Mouse (Mus musculus): Measurements from ENCODE around the gene Nrip3. TPM values are rescaled to one million over a fixed set of nuclear protein-coding genes. Genes with fewer than 3 reads are reported as not detected.

Gene Nrip3
- polyA plus RNA-seq, 1 experiment from 2014 or later, result 1.1 TPM

- WGBS, result 93% methylated on average over 8 of the region's 8 CpGs
- Histone ChIP-seq H3K4me1 (ENCODE audit: control insufficient read depth, insufficient read depth, low read length) (no peaks in the 10 kb centered on the region), H3K4me3 (ENCODE audit: low read depth, low read length) (no peak overlapping the region), H3K9ac (ENCODE audit: low read length) (no peak overlapping the region), H3K36me3 (ENCODE audit: control insufficient read depth, insufficient read depth, low read length) (no peaks in the 10 kb centered on the region), H3K9me3 (ENCODE audit: control insufficient read depth, low read length) (no peaks in the 10 kb centered on the region; the same call in 1 of the 2 replicates), H3K27ac (ENCODE audit: low read depth, low read length) (no peak overlapping the region), H3K27me3 (ENCODE audit: control insufficient read depth, insufficient read depth, low read length) (no peaks in the 10 kb centered on the region), H3K4me2 (no peak overlapping the region)
- no peak for DNase-seq (ENCODE audit: low spot score, missing footprints)
- ATAC-seq (ENCODE audit: low FRiP score), result no peak
Observed at GRCm38 (mm10) chr7:109723114-109723513, 58.7 kb downstream of the Nrip3 start.

- Histone ChIP-seq H3K4me3 (ENCODE audit: low read depth, low read length) (no peak overlapping the region), H3K36me3 (ENCODE audit: control insufficient read depth, insufficient read depth, low read length) (no peaks in the 10 kb centered on the region), H3K4me1 (ENCODE audit: control insufficient read depth, insufficient read depth, low read length) (no peaks in the 10 kb centered on the region), H3K27ac (ENCODE audit: low read depth, low read length) (no peak overlapping the region), H3K4me2 (no peak overlapping the region), H3K9me3 (ENCODE audit: control insufficient read depth, low read length) (no peaks in the 10 kb centered on the region; the same call in 1 of the 2 replicates), H3K27me3 (ENCODE audit: control insufficient read depth, insufficient read depth, low read length) (no peaks in the 10 kb centered on the region), H3K9ac (ENCODE audit: low read length) (no peak overlapping the region)
- DNase-seq (ENCODE audit: low spot score, missing footprints), result no peak
- WGBS, result 92% methylated on average over 2 of the region's 2 CpGs
- ATAC-seq (ENCODE audit: low FRiP score), result no peak
Observed at GRCm38 (mm10) chr7:109722618-109723017, 59.2 kb downstream of the Nrip3 start.

GRCm38 (mm10) chr7:109719286-109719685 is 62.5 kb downstream of the Nrip3 start:
- no peaks in the 10 kb centered on the region for H3K36me3 ChIP-seq (ENCODE audit: control insufficient read depth, insufficient read depth, low read length)
- H3K9ac ChIP-seq (ENCODE audit: low read length), result no peak overlapping the region
- no peaks in the 10 kb centered on the region; the same call in 1 of the 2 replicates for H3K9me3 ChIP-seq (ENCODE audit: control insufficient read depth, low read length)
- H3K27me3 ChIP-seq (ENCODE audit: control insufficient read depth, insufficient read depth, low read length), result no peaks in the 10 kb centered on the region
- no peak overlapping the region for H3K4me3 ChIP-seq (ENCODE audit: low read depth, low read length)
- H3K4me2 ChIP-seq, result no peak overlapping the region
- no peak overlapping the region for H3K27ac ChIP-seq (ENCODE audit: low read depth, low read length)
- peak; percentile 89 for DNase-seq (ENCODE audit: low spot score, missing footprints)
- H3K4me1 ChIP-seq (ENCODE audit: control insufficient read depth, insufficient read depth, low read length), result no peaks in the 10 kb centered on the region
- ATAC-seq (ENCODE audit: low FRiP score), result no peak
- WGBS, result 66% methylated on average over 9 of the region's 9 CpGs

GRCm38 (mm10) chr7:109713434-109713982 is 68.3 kb downstream of the Nrip3 start:
- WGBS, result 89% methylated on average over 2 of the region's 2 CpGs
- Histone ChIP-seq H3K27ac (ENCODE audit: low read depth, low read length) (no peak overlapping the region), H3K27me3 (ENCODE audit: control insufficient read depth, insufficient read depth, low read length) (no peaks in the 10 kb centered on the region), H3K4me1 (ENCODE audit: control insufficient read depth, insufficient read depth, low read length) (no peaks in the 10 kb centered on the region), H3K36me3 (ENCODE audit: control insufficient read depth, insufficient read depth, low read length) (0 out of 2 replicates have a peak, but pooled peaks cover 2% of the 10 kb centered on the region), H3K9ac (ENCODE audit: low read length) (no peak overlapping the region), H3K4me2 (no peak overlapping the region), H3K4me3 (ENCODE audit: low read depth, low read length) (no peak overlapping the region), H3K9me3 (ENCODE audit: control insufficient read depth, low read length) (no peaks in the 10 kb centered on the region)
- DNase-seq (ENCODE audit: low spot score, missing footprints), result no peak
- no peak for ATAC-seq (ENCODE audit: low FRiP score)

- no peaks in the 10 kb centered on the region for H3K9me3 ChIP-seq (ENCODE audit: control insufficient read depth, low read length)
- no peak overlapping the region for H3K4me3 ChIP-seq (ENCODE audit: low read depth, low read length)
- no peaks in the 10 kb centered on the region for H3K4me1 ChIP-seq (ENCODE audit: control insufficient read depth, insufficient read depth, low read length)
- H3K4me2 ChIP-seq, result no peak overlapping the region
- 93% methylated on average over 7 of the region's 7 CpGs for WGBS
- no peak overlapping the region for H3K27ac ChIP-seq (ENCODE audit: low read depth, low read length)
- DNase-seq (ENCODE audit: low spot score, missing footprints), result no peak
- no peak overlapping the region for H3K9ac ChIP-seq (ENCODE audit: low read length)
- no peaks in the 10 kb centered on the region for H3K27me3 ChIP-seq (ENCODE audit: control insufficient read depth, insufficient read depth, low read length)
- 0 out of 2 replicates have a peak, but pooled peaks cover 2% of the 10 kb centered on the region for H3K36me3 ChIP-seq (ENCODE audit: control insufficient read depth, insufficient read depth, low read length)
- ATAC-seq (ENCODE audit: low FRiP score), result no peak
Observed at GRCm38 (mm10) chr7:109712198-109712597, 69.6 kb downstream of the Nrip3 start.

GRCm38 (mm10) chr7:109710069-109710468 is 71.8 kb downstream of the Nrip3 start:
- Histone ChIP-seq H3K27ac (ENCODE audit: low read depth, low read length) (no peak overlapping the region), H3K4me2 (no peak overlapping the region), H3K36me3 (ENCODE audit: control insufficient read depth, insufficient read depth, low read length) (0 out of 2 replicates have a peak, but pooled peaks cover 2% of the 10 kb centered on the region), H3K4me3 (ENCODE audit: low read depth, low read length) (no peak overlapping the region), H3K27me3 (ENCODE audit: control insufficient read depth, insufficient read depth, low read length) (no peaks in the 10 kb centered on the region), H3K9ac (ENCODE audit: low read length) (no peak overlapping the region), H3K4me1 (ENCODE audit: control insufficient read depth, insufficient read depth, low read length) (no peaks in the 10 kb centered on the region), H3K9me3 (ENCODE audit: control insufficient read depth, low read length) (no peaks in the 10 kb centered on the region)
- DNase-seq (ENCODE audit: low spot score, missing footprints), result peak; percentile 19
- ATAC-seq (ENCODE audit: low FRiP score), result no peak
- WGBS, result 70% methylated on average over 1 of the region's 1 CpGs

- DNase-seq (ENCODE audit: low spot score, missing footprints) (no peak), ATAC-seq (ENCODE audit: low FRiP score) (no peak)
- no peak overlapping the region for H3K4me3 ChIP-seq (ENCODE audit: low read depth, low read length)
- 73% methylated on average over 3 of the region's 3 CpGs for WGBS
- no peak overlapping the region for H3K9ac ChIP-seq (ENCODE audit: low read length)
- 0 out of 2 replicates have a peak, but pooled peaks cover 2% of the 10 kb centered on the region for H3K36me3 ChIP-seq (ENCODE audit: control insufficient read depth, insufficient read depth, low read length)
- peaks cover 3% of the 10 kb centered on the region; the same call in 1 of the 2 replicates for H3K4me1 ChIP-seq (ENCODE audit: control insufficient read depth, insufficient read depth, low read length)
- H3K27me3 ChIP-seq (ENCODE audit: control insufficient read depth, insufficient read depth, low read length), result no peaks in the 10 kb centered on the region
- no peaks in the 10 kb centered on the region for H3K9me3 ChIP-seq (ENCODE audit: control insufficient read depth, low read length)
- H3K4me2 ChIP-seq, result no peak overlapping the region
- no peak overlapping the region for H3K27ac ChIP-seq (ENCODE audit: low read depth, low read length)
Observed at GRCm38 (mm10) chr7:109708961-109709382, 72.9 kb downstream of the Nrip3 start.

Other genes starting within 250 kb of the Nrip3 start
- gene St5, start 78.4 kb downstream of the Nrip3 start, polyA plus RNA-seq (2014; fragmentation: Nextera tagmentation; extraction: Ambion mirVana), result 37.9 and 41.6 TPM in 2 replicates
- 19.4 and 20.7 TPM in 2 replicates for gene Akip1, start 78.3 kb downstream of the Nrip3 start, polyA plus RNA-seq (2014; fragmentation: Nextera tagmentation; extraction: Ambion mirVana)
- gene BC051019, start 58.2 kb downstream of the Nrip3 start, polyA plus RNA-seq (2014; fragmentation: Nextera tagmentation; extraction: Ambion mirVana), result not detected in 2 replicates
- gene Ascl3, start 50.3 kb downstream of the Nrip3 start, polyA plus RNA-seq (2014; fragmentation: Nextera tagmentation; extraction: Ambion mirVana), result 0.20 TPM in 1 of 2 replicates, not detected in the other
- 63.9 and 69.4 TPM in 2 replicates for gene Tmem9b, start 29.1 kb downstream of the Nrip3 start, polyA plus RNA-seq (2014; fragmentation: Nextera tagmentation; extraction: Ambion mirVana)
- 3.6 and 4.2 TPM in 2 replicates for gene Scube2, start 83.7 kb upstream of the Nrip3 start, polyA plus RNA-seq (2014; fragmentation: Nextera tagmentation; extraction: Ambion mirVana)
- gene Dennd5a, start 178.4 kb upstream of the Nrip3 start, polyA plus RNA-seq (2014; fragmentation: Nextera tagmentation; extraction: Ambion mirVana), result 52.4 and 53.0 TPM in 2 replicates
- 85.6 and 89.5 TPM in 2 replicates for gene Tmem41b, start 204.9 kb upstream of the Nrip3 start, polyA plus RNA-seq (2014; fragmentation: Nextera tagmentation; extraction: Ambion mirVana)
- gene Ipo7, start 236.2 kb upstream of the Nrip3 start, polyA plus RNA-seq (2014; fragmentation: Nextera tagmentation; extraction: Ambion mirVana), result 37.8 and 40.2 TPM in 2 replicates

Data from midbrain, embryonic 11.5 days (tissue).